Comparison of ENCODE assay signal across 16 mouse cellular contexts in genomic region chr6:103352405-103353124, GRCm38 (mm10).
DNase-seq lines count a peak whose midpoint lies in the region; ATAC-seq and TF ChIP-seq lines count a peak whose summit lies in the region.
"Had no signal": no experiment of that assay in that cellular context is flagged by ENCODE, and none has a peak within 500 bp of the region (broad histone marks: within the 10 kb centered on the region; RNA-seq: fewer than 3 reads in every experiment).

No protein-coding gene starts in this region.

- WGBS in hindbrain, embryonic 11.5 days, result 75% methylated on average over 3 of the region's 3 CpGs
- 31% methylated on average over 3 of the region's 3 CpGs for WGBS in hindbrain, postnatal 0 days

- H3K4me3 ChIP-seq in hindbrain, embryonic 11.5 days (ENCODE audit: low read depth, low read length), result no peak overlapping the region
- no peak overlapping the region for H3K4me3 ChIP-seq in hindbrain, postnatal 0 days (ENCODE audit: low read length)
- H3K4me3 ChIP-seq: embryonic facial prominence, embryonic 15.5 days; heart, embryonic 13.5 days; stomach, embryonic 15.5 days had no signal

- TF ChIP-seq CTCF in hindbrain, postnatal 0 days (IDR thresholded peaks at IDR 0.05; ENCODE audit: low read depth), result no peak

- no peak overlapping the region for H3K27ac ChIP-seq in hindbrain, embryonic 11.5 days (ENCODE audit: low read depth, low read length)
- no peak overlapping the region for H3K27ac ChIP-seq in hindbrain, postnatal 0 days
- H3K27ac ChIP-seq: embryonic facial prominence, embryonic 15.5 days; heart, embryonic 13.5 days; stomach, embryonic 15.5 days had no signal

- H3K4me1 ChIP-seq in hindbrain, embryonic 11.5 days (replicated peaks; ENCODE audit: control insufficient read depth, insufficient read depth, low read length), result no peaks in the 10 kb centered on the region
- H3K4me1 ChIP-seq in hindbrain, postnatal 0 days (ENCODE audit: insufficient read depth, low read length), result no peaks in the 10 kb centered on the region
- H3K4me1 ChIP-seq: embryonic facial prominence, embryonic 15.5 days; heart, embryonic 13.5 days; stomach, embryonic 15.5 days had no signal

- H3K9ac ChIP-seq in hindbrain, embryonic 11.5 days (ENCODE audit: low read depth, low read length), result no peak overlapping the region
- H3K9ac ChIP-seq in hindbrain, postnatal 0 days (replicated peaks; ENCODE audit: low read length), result no peak overlapping the region
- H3K9ac ChIP-seq: embryonic facial prominence, embryonic 15.5 days; heart, embryonic 13.5 days; stomach, embryonic 15.5 days had no signal

- no peaks in the 10 kb centered on the region for H3K9me3 ChIP-seq in hindbrain, embryonic 11.5 days (ENCODE audit: control insufficient read depth, low read length)
- H3K9me3 ChIP-seq in hindbrain, postnatal 0 days (ENCODE audit: low read length), result no peaks in the 10 kb centered on the region
- H3K9me3 ChIP-seq: embryonic facial prominence, embryonic 15.5 days; heart, embryonic 13.5 days; stomach, embryonic 15.5 days had no signal

- H3K27me3 ChIP-seq in hindbrain, embryonic 11.5 days (ENCODE audit: control insufficient read depth, insufficient read depth, low read length), result no peaks in the 10 kb centered on the region
- no peaks in the 10 kb centered on the region for H3K27me3 ChIP-seq in hindbrain, postnatal 0 days (ENCODE audit: insufficient read depth, low read length)
- H3K27me3 ChIP-seq: CH12.LX; embryonic facial prominence, embryonic 15.5 days; heart, embryonic 13.5 days; stomach, embryonic 15.5 days had no signal

- no peak overlapping the region for H3K4me2 ChIP-seq in hindbrain, embryonic 11.5 days (replicated peaks; ENCODE audit: low read depth, low read length)
- no peak overlapping the region for H3K4me2 ChIP-seq in hindbrain, postnatal 0 days (ENCODE audit: low read depth, low read length)
- H3K4me2 ChIP-seq: embryonic facial prominence, embryonic 15.5 days; heart, embryonic 13.5 days; stomach, embryonic 15.5 days had no signal

- peak; percentile 51; the same call in 1 of the 2 replicates for ATAC-seq in hindbrain, embryonic 11.5 days (ENCODE audit: low FRiP score)
- no peak for ATAC-seq in hindbrain, postnatal 0 days

- DNase-seq in hindbrain, embryonic 11.5 days (ENCODE audit: low spot score), result no peak
- DNase-seq in hindbrain, postnatal 0 days (ENCODE audit: low spot score), result no peak
- peak; percentile 90 for DNase-seq in Muller cell, postnatal 12 days (ENCODE audit: inconsistent ontology term)
- peak; percentile 32 for DNase-seq in brain, embryonic 18.5 days (ENCODE audit: low read depth, low spot score)
- peak; percentile 48 to 69 for DNase-seq in layer of hippocampus, adult 8-10 months (ENCODE audit: low spot score in 2 of 2)
- DNase-seq in kidney, adult 8-10 months, result no peak
- no peak for DNase-seq in gastrocnemius, adult 8-10 months (ENCODE audit: low spot score in 2 of 2)
- no peak for DNase-seq in ovary, postnatal 36 days (ENCODE audit: low spot score)
- DNase-seq: cerebellum, postnatal 25 days; kidney, postnatal 36 days; lung, postnatal 36 days; right cerebral cortex, postnatal 14 days had no signal

- H3K36me3 ChIP-seq in hindbrain, embryonic 11.5 days (ENCODE audit: control insufficient read depth, insufficient read depth, low read length), result no peaks in the 10 kb centered on the region
- no peaks in the 10 kb centered on the region for H3K36me3 ChIP-seq in hindbrain, postnatal 0 days (ENCODE audit: insufficient read depth, low read length)
- H3K36me3 ChIP-seq: embryonic facial prominence, embryonic 15.5 days; heart, embryonic 13.5 days; stomach, embryonic 15.5 days had no signal

Comparison
In these comparisons a context has a peak if more than half of its experiments do, and no peak if none do; other contexts are left out.
1. DNase-seq: peak in Muller cell, postnatal 12 days (single experiment), brain, embryonic 18.5 days (single experiment) and layer of hippocampus, adult 8-10 months (2 of 2); none in hindbrain, embryonic 11.5 days (single experiment), hindbrain, postnatal 0 days (single experiment), kidney, adult 8-10 months (0 of 2), gastrocnemius, adult 8-10 months (0 of 2) and ovary, postnatal 36 days (single experiment).